Mouse (Mus musculus) cerebellum, adult 2 months (tissue): ENCODE data around the gene Lyrm7.

ENCODE experiments used
- CTCF ChIP-seq: fragments of 200-500 bp; IDR thresholded peaks from 2 replicates; pipeline ENCODE4 v1.5.1; 2011; ENCODE audit warnings: low read depth, mild to moderate bottlenecking, control low read depth, low read length, moderate library complexity, borderline replicate concordance; ENCODE audit not compliant: insufficient read depth
- POLR2A ChIP-seq: fragments of 200-500 bp; IDR thresholded peaks from 2 replicates; pipeline ENCODE4 v1.6.1; 2011; ENCODE audit warnings: low read length, control low read depth, borderline replicate concordance; ENCODE audit not compliant: insufficient read depth

DNA sequence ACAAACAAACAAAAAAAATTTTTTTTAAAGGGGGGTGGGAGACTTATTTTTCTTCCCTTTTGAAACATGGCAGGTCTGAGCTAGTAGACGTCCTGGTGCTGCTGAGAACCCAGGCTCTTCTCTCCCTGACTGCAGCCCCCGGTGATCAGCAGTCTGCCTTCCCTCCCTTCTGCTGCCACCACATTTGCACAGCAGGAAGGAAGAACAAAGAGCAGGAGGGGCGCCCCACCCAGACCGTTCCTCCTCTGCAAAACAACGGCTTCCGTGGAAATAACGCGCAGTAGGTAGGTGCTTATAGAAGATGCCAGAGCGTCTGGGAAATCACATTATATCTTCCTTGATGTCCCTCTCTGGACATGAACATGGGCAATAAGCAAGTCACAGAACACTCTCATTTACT lies 16.3 kb downstream of the Lyrm7 start:
- TF ChIP-seq POLR2A (no peak), CTCF (no peak)
